Mouse (Mus musculus) large intestine, adult 2 months (tissue): ENCODE measurements at regions not wholly inside any gene's neighbourhood (a gene's known extent, or its start where the extent isn't known, plus 50 kb on each side); places are given as distances from the start of the nearest gene placed in this dataset.

Source experiments
- DNase-seq: peaks from one replicate; pipeline ENCODE4 v3.0.0-alpha.2; 2012; ENCODE audit warnings: low read depth, low spot score
- WGBS: fragments of 180-500 bp; shearing (Covaris S2); methylation state at CpG from one replicate; pipeline ENCODE4 v1.1.7; 2018; 5-methylcytosine and 5-hydroxymethylcytosine counted together

- WGBS = 64% methylated on average over 8 of the region's 8 CpGs
- no peak for DNase-seq
Observed at GRCm38 (mm10) chr6:111621684-111622480, 651.7 kb upstream of the Lmcd1 start.

- 77% methylated on average over 7 of the region's 7 CpGs for WGBS
- no peak for DNase-seq
Observed at GRCm38 (mm10) chr6:111622481-111623139, 650.9 kb upstream of the Lmcd1 start.

DNA sequence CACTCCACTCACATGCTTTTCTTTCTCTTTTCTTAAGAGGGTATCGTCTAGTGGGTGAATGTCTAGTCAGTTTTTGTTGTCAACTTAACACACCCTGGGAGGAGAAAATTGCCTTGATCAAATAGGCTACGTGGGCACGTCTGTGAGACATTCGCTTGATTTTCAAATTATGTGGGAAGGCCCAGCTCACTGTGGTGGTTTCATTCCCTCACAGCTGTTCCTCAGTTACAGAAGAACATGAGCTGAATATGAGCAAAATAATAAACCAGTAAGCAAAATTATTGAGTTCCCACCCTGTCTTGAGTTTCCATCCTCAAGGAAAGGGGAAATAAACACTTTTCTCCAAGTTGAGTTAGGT, 650.4 kb upstream of the Lmcd1 start:
- 91% methylated on average over 4 of the region's 4 CpGs for WGBS
- DNase-seq = no peak

GRCm38 (mm10) chr6:111625501-111625900, 648.1 kb upstream of the Lmcd1 start:
- no peak for DNase-seq

DNA sequence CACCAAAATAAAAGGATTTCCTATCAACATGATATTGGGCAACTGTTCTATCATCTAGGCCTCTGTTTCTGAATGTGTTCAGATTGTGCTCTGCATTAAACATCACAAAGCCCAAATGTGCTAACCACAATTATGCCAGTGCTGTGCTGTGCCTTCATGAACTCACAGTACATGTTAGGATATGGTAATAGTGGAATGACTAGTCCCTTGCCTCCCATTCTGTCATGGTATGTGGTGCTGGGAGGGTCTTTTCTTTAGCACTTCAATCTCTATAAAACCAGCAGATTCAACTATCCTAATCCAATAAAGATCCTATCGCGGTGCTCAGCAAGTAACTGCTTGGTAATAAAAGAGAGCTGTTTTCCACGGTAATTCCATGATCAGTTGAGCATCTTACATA, 620.8 kb upstream of the Lmcd1 start:
- no peak for DNase-seq
- WGBS = 86% methylated on average over 3 of the region's 3 CpGs

- WGBS = 51% methylated on average over 2 of the region's 2 CpGs
Observed at GRCm38 (mm10) chr6:111659957-111660356, 613.6 kb upstream of the Lmcd1 start.

GRCm38 (mm10) chr6:111664603-111665002, 609.0 kb upstream of the Lmcd1 start:
- DNase-seq = no peak

More at GRCm38 (mm10) chr6:111659957-111660356, 613.6 kb upstream of the Lmcd1 start:
- no peak for DNase-seq

- 58% methylated on average over 2 of the region's 2 CpGs for WGBS
- DNase-seq = no peak
Observed at GRCm38 (mm10) chr6:111684911-111685310, 588.6 kb upstream of the Lmcd1 start.

DNA sequence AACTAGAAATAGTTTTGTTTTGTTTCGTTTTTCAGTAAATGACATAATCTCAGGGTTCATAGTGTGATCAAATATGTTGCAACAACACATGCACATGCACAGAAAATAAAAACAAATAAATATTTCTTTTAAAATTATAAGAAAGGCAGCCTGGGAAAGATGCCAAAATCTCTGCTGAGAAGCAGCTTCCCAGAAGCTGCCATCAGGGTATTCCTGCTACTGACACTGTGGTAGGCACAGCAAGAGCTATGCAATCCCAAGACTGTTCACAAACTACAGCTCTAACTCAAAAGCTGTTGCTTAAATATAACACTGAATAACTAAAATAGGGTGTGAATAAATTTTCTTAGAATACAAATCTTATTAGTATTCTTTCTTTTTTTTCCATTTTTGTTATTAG, 570.7 kb upstream of the Lmcd1 start:
- WGBS = 78% methylated on average over 1 of the region's 1 CpGs
- no peak for DNase-seq

DNA sequence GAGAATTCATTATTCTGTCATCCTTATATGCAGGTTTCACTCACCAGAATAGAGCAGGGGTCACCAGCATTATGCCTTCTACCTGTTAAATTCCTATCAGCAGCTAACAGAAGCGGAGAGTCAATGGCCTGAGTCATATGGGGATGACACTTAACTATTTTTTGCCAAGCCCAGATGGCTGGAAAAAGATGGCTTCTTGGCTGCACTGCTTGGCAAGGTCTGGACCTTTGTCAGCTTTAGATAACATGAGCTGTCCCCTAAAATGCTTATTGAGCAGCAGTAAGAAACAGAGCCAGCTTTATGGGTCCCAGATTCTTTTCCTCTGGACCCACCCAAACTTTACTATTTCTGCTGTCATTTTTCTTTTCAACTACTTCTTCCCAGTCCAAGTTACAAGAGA, 565.3 kb upstream of the Lmcd1 start:
- no peak for DNase-seq
- 37% methylated on average over 1 of the region's 1 CpGs for WGBS

DNA sequence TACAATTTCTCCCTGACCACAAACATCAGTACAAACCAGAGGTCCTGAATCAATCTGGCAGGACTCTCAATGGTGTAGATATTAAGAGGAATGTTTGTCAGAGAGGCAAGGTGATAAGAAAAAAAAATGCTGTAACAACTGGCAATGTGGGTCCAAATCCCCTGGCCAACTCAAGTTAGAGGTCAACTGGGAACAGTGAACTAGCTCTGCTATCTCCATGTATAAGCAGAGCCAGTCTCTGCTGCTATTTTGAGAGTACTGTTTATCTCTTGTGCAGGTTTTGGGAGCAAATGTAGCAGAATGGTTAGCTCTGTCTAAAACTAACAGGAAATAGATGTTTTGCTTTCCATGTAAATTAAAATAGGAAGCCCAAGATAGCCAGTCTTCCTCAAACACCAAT, 547.6 kb upstream of the Lmcd1 start:
- DNase-seq = no peak

DNA sequence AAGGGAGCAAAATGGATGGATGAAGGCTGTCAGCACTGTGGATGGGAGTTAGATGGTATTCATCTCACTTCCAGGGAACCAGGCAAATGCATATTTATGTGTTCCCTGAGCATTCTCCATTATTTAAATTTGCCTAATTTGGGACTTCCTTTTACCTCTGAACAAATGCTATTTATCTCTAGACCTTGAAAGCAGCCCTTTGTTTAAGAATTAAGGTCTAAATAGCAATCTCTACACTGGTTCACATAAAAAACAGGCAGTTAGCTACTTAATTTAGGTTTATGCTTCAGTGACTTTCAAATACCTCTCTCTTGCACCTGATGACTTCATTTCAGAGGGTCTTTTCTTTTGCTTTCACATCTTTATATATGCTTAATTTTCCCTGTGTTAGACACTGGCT, 543.2 kb upstream of the Lmcd1 start:
- DNase-seq = no peak

- DNase-seq = no peak
- WGBS = 80% methylated on average over 3 of the region's 3 CpGs
Observed at GRCm38 (mm10) chr6:111733926-111734325, 539.6 kb upstream of the Lmcd1 start.

GRCm38 (mm10) chr6:111738983-111739382, 534.6 kb upstream of the Lmcd1 start:
- 80% methylated on average over 1 of the region's 1 CpGs for WGBS
- DNase-seq = no peak

DNA sequence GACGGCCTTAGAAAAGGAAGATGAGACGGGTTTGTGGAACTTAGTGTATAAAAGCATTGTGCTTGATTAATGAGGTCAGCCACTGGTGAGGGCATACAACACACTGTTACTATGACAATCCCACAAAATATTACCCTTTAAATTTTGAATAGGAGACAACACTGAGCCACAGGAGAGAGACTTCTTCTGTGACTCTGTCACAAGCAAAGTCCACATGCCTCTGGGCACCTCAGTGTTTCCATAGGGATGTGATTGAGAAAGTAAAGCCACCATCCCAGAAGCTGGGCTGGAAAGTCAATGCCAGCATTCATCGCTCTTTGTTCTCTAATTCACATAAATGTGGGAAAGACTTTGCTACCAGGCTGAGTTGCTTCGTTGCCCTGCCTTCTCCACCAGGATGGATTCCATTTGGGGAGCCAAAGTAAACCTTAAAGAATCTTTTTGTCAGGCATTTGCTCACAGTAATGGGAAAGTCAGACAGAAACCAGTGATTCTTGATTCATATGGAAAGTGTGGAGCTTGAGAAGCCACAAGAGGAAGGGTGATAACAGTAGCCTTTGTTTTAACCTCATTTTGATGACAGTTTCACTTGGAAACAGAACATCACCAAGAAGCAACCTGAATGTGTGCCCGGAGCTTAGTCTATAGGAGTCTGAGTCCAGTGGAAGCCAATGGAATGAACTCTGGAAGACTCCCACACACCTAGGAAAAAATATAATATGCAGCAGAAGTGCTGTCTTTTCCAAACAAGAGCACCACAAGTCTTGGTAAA, 491.7 kb upstream of the Lmcd1 start:
- 79% methylated on average over 5 of the region's 5 CpGs for WGBS
- DNase-seq = no peak

DNA sequence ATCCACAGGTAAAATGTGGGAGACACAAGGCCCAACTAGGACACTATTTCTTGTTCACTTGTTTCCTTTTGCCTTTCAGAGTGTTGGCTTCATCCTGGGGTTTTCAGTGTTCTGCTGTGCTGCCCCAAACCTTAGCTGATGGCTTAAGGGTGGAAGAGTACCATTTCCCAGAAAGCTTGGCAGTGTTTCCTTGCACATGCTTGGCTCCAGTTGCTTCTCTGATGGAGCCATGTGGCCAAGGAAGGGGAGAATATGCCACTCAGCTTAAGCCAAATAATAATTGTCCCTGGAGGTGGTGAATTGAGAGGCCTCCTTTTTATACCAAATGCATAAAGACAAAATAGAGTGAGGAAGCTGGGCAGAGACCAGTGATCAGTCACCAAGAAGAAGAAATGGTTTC, 464.9 kb upstream of the Lmcd1 start:
- no peak for DNase-seq

DNA sequence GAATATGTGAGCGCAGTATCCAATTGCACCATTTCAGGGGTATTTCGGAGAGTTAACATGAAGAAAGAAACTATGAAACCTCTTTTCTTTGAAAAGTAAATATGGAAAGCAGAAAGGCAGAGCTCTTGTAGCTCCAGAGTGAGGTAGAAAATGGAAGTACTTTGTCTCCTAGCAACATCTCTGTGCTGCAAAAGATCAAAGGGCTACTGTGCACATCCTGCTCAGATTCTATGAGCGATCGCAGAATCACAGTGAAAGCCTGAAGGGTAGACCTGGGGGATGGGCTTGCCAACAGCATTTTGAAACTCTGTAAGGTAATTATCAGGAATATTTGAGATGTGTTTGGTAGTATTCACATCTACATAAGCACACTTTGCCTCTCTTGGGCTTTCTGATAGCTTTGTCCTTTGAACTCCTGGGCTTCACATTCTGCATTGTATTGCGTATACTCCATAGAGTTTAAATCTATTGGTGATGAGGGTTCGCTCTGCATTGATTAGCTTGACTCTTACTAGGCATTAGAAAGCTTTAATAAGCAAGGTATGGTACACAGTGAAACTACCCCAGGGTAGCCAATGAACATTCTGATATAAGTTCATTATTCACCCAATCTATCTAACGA, 459.5 kb upstream of the Lmcd1 start:
- no peak for DNase-seq
- WGBS = 77% methylated on average over 7 of the region's 7 CpGs

DNA sequence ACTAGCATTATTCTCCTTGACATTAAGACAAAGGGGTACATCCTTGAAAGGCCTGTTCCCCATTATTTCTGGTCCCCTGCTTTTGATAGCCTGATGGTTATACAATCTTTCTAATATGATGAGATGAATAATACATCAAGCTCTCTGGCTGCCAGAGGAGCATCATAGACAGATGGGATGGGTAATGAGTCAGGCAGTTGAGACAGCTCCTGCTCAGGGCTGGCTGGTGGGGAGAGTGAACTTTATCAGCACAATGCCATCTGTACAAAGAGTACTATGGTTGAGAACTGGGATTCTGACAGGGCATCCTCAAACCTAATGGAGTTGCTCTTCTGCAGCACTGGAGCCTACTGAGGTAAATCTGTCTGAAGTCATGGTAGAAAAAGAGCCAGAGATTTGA, 458.4 kb upstream of the Lmcd1 start:
- DNase-seq = no peak

- 72% methylated on average over 3 of the region's 3 CpGs for WGBS
- no peak for DNase-seq
Observed at GRCm38 (mm10) chr6:111820265-111820664, 453.3 kb upstream of the Lmcd1 start.

DNA sequence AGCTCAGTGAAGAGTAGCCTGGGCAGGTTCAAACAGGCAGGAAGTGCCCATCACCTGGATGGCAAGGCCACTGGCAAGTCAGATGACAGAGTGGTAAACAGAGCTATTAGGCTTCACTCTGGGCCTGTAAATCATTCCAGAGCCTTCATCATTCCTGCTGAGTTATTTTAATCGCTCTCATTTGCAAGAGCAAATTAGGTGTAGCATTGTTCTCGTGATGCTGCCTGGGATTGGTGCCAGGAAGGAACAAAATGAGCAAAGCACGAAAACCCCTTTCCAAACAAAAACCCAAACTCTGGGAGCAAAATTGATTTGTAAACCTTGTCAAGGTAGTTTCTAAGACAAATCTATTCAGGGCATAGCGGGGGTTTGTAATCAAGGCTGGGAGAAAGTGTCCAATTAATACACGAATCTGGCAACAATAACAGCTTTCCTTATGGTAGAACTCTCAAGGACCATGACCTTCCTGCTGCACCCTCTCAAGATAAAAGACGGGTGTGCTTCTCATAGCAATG, 429.2 kb upstream of the Lmcd1 start:
- WGBS = 43% methylated on average over 6 of the region's 6 CpGs
- DNase-seq = no peak
